Mouse (Mus musculus) retina, postnatal 1 day (tissue): ENCODE results near the gene Nnat.

ENCODE experiments used
- DNase-seq: peaks from one replicate; pipeline ENCODE4 v3.0.0-alpha.2; 2012

The Nnat gene

GRCm38 (mm10) chr2:157607542-157608236, 47.8 kb downstream of the Nnat start:
- DNase-seq = no peak

- no peak for DNase-seq
These were observed 51.9 kb downstream of the Nnat start for GRCm38 (mm10) chr2:157611735-157612134.
